Mouse (Mus musculus) kidney, adult 10 weeks (tissue): Measurements from ENCODE around the gene Tyro3. TPM values are rescaled to one million over a fixed set of nuclear protein-coding genes. Genes with fewer than 3 reads are reported as not detected.

Source experiments
- polyA plus RNA-seq: library from polyadenylated mRNA; stranded (reverse); fragments of 350-450 nt; fragmentation: Illumina TruSeq; extraction: RNeasy Lipid Tissue Mini Kit (QIAGEN cat#74804); gene quantifications from one replicate; pipeline ENCODE4 v1.2.3, GENCODE M21; 2014; ENCODE audit warnings: low read depth, low replicate concordance

The Tyro3 gene
- polyA plus RNA-seq, result 0.44 TPM

DNA sequence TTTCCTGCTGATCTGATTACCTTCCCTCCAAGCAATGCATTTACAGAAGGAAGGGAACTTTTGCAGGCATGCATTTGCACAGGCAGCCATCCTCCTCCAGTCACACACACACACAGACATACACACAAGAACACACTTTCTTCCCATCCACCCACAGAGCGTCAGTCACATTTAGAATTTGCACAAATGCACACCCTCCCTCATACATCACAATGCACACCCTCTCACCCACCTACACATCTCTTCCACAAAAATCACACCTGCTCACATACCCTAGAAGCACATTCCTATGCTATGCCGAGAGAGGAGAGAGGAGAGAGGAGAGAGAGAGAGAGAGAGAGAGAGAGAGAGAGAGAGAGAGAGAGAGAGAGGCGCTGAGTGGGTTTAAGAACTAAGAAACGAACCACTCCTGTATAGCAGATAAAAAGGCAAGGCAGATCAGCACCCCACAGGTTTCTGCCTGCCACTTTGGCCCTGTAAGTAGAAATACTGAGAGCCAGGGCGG is at the start of gene Tyro3:
TSS of gene Tyro3 (plus strand) at position 455 of the 505 bp plus-strand sequence.

DNA sequence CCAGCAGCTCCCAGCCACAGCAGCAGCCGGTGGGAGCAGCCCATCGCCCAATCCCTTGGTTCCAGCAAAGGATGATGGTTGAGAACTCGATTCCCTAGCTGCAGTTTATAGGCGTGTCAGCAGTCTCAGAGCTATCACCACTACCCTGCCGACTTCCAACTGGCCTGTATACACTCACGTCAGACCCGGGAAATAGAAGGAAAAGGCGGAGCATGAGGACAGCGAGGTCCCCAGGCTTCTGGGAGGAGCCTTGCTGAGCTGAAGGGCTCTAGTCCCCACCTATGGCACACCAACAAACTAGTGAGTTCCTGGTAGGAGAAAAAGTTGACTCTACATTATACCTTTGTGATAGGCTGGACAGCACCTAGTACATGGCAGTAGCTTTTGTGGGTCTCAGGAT is 37.3 kb upstream of the Tyro3 start, which contains the start of gene Ltk:
TSS of gene Ltk (minus strand) at position 181 of the 400 bp plus-strand sequence.

DNA sequence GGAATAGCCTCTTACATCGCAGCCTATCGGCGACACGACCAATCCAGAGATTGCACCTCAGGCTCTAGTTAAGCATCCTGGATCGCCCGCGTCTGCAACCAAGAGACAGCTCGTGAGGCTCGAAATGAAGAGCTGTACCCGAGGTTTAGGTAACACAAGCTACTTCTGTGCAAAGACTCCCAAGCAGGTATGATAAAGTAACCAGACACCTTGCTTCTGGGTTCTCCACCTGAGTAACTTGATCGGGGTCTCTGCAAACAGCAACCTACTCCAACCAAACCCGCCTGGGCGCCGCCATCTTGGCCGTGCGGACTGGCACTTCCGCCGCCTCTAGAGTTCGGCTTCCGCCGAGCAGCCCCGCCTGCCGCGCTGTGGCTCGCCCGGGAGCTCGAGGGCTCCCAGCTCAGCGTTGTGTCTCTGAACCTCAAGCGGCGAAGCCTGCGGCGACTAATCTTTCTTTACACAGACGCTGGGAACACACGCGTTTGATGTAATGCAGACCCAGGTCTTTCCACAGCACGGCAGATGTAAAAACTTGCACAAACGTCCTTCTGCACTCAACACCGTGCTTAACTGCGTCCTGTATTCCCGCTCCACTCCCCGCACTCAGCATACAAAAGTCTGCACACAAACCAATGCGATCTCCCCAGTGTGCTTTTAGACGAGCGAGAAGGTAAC is 10.2 kb upstream of the Tyro3 start, which contains the start of gene Rpap1:
TSS of gene Rpap1 (minus strand) at position 332 of the 678 bp plus-strand sequence.

Other genes starting within 250 kb of the Tyro3 start
- 1.1 TPM for gene Nusap1, start 179.4 kb upstream of the Tyro3 start, polyA plus RNA-seq
- 1.1 TPM for gene Oip5, start 179.3 kb upstream of the Tyro3 start, polyA plus RNA-seq
- gene Ndufaf1, start 134.9 kb upstream of the Tyro3 start, polyA plus RNA-seq, result 125 TPM
- 18.9 TPM for gene Rtf1, start 122.7 kb upstream of the Tyro3 start, polyA plus RNA-seq
- gene Itpka, start 55.4 kb upstream of the Tyro3 start, polyA plus RNA-seq, result not detected
- gene Ltk, start 37.3 kb upstream of the Tyro3 start, polyA plus RNA-seq, result not detected
- 0.44 TPM for gene Rpap1, start 10.2 kb upstream of the Tyro3 start, polyA plus RNA-seq
- gene Mga, start 99.5 kb downstream of the Tyro3 start, polyA plus RNA-seq, result 30.2 TPM
- gene Mapkbp1, start 175.0 kb downstream of the Tyro3 start, polyA plus RNA-seq, result 1.6 TPM
- not detected for gene Jmjd7, start 229.8 kb downstream of the Tyro3 start, polyA plus RNA-seq
- gene Gm28042, start 229.8 kb downstream of the Tyro3 start, polyA plus RNA-seq, result not detected
- gene Pla2g4b, start 235.7 kb downstream of the Tyro3 start, polyA plus RNA-seq, result 0.28 TPM